Mouse (Mus musculus) layer of hippocampus, postnatal 14 days (tissue): ENCODE results near the gene Rtca. TPM values are rescaled to one million over a fixed set of nuclear protein-coding genes. Genes with fewer than 3 reads are reported as not detected.

Experiments used
- DNase-seq, 2 experiments: peaks; one replicate each; pipeline ENCODE4 v3.0.0; 2021 to 2022; ENCODE audit warnings: low spot score in 2 of 2, mixed read lengths in 1 of 2
- long read RNA-seq, 2 experiments: library from polyadenylated mRNA; stranded (forward); transcript quantifications; one replicate each; pipeline ENCODE4 v2.0.0; 2021
- total RNA-seq, 2 experiments: library from RNA; stranded (reverse); gene quantifications; 2 replicates each; pipeline ENCODE4 v1.2.3; 2021

The Rtca gene
- total RNA-seq: 10 to 100 TPM; 68.6 to 69.7 TPM
- long read RNA-seq, experiment 1, transcript Rtca-201 (11 exons, 1,594 nt): major isoform, 37 of 50 reads
- long read RNA-seq, experiment 1, partial matches to known transcripts: 3 of 50 reads
- long read RNA-seq, experiment 1, other reads (novel, unspliced or antisense): 10 of 50 reads
- long read RNA-seq, experiment 2, transcript Rtca-201 (11 exons, 1,594 nt): major isoform, 66 of 87 reads
- long read RNA-seq, experiment 2, partial matches to known transcripts: 3 of 87 reads
- long read RNA-seq, experiment 2, other reads (novel, unspliced or antisense): 18 of 87 reads

DNA sequence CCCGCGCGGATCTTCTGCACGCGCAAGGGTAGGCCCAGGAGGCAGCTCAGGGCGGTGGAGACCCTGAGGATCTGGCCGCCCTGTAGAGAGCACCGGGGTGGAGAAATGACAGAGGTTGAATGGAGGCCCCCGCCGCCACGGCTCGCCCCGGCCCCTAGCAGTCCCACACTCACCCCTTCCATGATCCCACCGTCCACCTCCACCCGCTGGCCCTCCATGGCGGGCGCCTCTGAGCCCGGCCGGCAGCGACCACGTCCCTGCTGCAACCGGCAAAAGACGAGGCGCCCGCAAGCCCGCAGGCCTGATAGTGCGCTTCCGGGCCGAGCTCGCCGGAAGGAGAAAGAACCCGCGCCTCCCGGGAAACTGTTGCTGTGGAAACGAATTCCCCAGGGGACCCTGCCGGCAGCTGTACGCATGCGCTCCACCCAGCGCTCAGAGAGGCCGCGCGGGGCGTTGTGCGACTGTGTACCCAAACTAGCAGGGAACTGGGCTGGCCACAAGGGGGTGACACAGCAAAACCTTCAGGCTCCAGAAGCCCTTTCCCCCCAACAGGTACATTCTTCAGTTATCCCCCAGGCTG is at the start of gene Rtca:
Gene Rtca (minus strand): TSS at position 437 of the 580 bp plus-strand sequence.
- peak; percentile 98 to 99 for DNase-seq

GRCm38 (mm10) chr3:116551362-116551761 is 43.4 kb upstream of the Rtca start:
- no peak for DNase-seq

DNA sequence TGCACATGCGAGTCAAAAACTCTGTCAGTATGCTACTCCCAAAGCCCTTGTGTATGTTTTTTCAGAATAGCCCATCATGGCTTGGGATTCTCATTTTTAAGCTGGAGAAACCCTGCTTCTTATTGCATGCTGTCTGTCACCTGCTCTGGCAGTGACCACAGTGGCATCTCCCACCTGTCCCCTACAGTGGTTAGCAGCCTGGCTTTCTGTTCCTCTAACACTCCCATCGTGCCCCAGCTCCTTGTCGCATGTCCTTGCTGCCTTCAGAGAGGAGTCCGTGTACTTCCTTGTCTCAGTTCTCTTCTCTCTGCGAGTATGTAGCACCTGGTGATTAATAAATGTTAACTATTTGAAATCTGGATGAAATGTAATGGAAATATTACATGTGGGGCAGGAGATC is 39.4 kb upstream of the Rtca start:
- DNase-seq: no peak

- no peak for DNase-seq
These were observed 34.5 kb upstream of the Rtca start for GRCm38 (mm10) chr3:116542532-116542931.

DNA sequence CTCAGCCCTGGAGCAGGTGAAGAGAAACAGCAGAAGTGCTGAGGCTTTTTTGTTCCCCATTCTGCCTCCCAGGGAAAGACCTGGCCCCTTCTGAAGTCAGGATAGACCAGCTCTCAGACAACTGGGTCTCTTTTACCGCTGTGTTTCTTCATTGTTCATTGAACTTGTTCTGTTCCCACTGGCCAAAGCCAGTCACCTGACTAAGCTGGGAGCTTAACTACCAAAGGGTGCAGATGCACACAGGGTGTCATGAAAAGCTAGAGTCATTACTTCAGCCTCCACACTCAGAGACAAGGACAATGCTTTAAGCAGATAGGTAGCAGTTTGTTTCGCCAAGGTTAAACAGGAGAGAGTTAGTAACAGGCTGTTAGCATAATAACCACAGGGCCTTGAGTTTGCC is 34.1 kb upstream of the Rtca start:
- DNase-seq: no peak

- DNase-seq: no peak
These were observed 29.2 kb upstream of the Rtca start for GRCm38 (mm10) chr3:116537200-116537573.

DNA sequence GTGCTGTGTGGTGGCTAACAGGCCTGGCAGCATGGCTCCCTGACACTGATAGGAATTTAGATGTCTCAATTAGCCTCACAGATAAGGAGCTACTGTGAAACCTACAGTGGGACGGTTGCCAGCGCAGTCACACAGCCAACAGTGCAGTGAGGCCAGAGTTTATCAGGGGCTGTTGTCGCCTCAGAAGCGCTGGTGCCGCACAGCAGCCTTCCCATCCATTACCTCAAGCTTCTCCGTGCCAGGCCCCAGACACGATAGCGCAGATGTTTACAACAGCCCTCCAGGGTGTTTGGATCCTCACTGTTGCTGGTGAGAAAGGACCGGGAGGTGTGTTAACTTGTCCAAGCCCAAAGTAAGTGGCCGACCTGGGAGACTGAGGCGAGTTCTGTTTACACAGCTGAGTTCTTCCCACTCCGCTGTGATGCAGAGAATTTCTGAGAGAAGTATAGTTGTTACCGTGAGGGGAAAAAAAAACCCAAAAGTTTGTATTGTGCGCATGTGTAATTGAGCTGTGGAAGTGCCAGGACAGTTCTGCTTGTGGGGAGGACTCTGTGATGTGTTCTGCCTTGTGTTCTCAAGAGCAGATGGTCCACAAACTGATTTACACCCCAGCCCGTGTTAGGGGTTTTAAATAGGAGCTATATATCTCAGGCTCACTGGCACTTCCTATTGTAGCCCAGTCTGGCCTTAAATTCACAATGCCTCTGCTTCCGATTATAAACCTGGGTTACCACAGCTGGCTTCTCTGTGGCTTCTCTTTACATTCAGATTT is 28.6 kb upstream of the Rtca start:
- peak in 1 of 2 experiments; percentile 56 for DNase-seq

DNA sequence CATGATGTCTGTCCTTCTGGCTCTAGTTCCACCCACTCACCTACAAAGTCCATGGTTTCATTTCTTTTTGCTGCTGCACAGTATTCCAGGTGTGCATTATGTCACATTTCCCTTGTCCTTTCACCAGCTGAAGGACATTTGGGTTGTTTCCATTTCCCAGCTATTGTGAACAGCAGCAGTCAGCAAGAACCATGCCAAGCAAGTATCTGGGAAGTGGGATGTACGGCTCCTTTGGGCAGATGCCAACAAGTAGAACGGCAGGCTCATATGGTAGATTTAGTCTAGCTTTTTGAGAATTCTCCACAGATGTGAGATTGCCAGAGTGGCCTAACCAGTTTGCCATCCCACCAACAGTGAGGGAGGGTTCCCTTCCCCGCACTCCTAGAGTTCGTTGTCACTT is 22.8 kb upstream of the Rtca start:
- no peak for DNase-seq

GRCm38 (mm10) chr3:116529741-116530140 is 21.7 kb upstream of the Rtca start:
- DNase-seq: no peak

DNA sequence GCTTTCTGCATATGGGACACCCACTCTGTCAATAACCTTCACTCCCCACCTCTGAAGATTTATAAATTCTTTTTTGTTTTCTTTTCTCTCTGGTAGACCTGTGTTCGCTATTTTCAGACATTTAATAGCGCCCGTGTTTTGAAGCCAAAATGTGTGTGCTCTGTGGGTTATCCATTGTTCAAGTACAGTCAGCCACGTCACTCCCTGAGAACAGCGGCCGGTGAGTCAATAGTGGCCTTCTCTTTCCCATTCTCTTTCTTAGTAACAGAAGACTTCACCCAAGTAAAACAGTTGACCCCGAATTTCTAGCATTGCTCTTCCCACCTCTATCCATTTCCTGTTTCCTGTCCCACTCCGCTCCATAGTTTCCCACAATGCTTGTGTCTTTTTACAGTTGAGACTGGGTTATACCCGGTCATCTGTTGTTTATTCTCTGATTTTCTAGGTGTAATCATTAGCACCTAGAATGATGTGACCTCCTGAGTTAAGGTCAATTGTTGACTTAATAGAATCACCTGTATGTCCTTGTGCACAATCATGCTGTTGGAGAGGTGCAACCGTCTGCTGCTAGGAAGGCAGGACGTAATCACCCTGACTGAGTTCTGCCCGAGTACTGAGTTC is 12.2 kb upstream of the Rtca start:
- DNase-seq: no peak

- peak; percentile 81 to 90 for DNase-seq
These were observed 5.1 kb upstream of the Rtca start, which contains the start of gene Dbt for GRCm38 (mm10) chr3:116512904-116513716. Gene Dbt (plus strand): TSS chr3:116513070.

- peak in 1 of 2 experiments; percentile 31 for DNase-seq
These were observed 4.3 kb upstream of the Rtca start for GRCm38 (mm10) chr3:116512151-116512903.

GRCm38 (mm10) chr3:116495671-116496070 is 12.3 kb downstream of the Rtca start:
- no peak for DNase-seq

GRCm38 (mm10) chr3:116493658-116494057 is 14.3 kb downstream of the Rtca start:
- no peak for DNase-seq

- DNase-seq: no peak
These were observed 16.0 kb downstream of the Rtca start for GRCm38 (mm10) chr3:116491923-116492454.

- DNase-seq: no peak
These were observed 17.1 kb downstream of the Rtca start for GRCm38 (mm10) chr3:116490920-116491319.

GRCm38 (mm10) chr3:116483271-116483670 is 24.7 kb downstream of the Rtca start:
- DNase-seq: no peak

GRCm38 (mm10) chr3:116482724-116483123 is 25.3 kb downstream of the Rtca start:
- DNase-seq: no peak

GRCm38 (mm10) chr3:116480937-116481336 is 27.1 kb downstream of the Rtca start:
- DNase-seq: no peak

- DNase-seq: no peak
These were observed 27.9 kb downstream of the Rtca start for GRCm38 (mm10) chr3:116480119-116480518.
